Mouse (Mus musculus) forebrain, embryonic 16.5 days (tissue): ENCODE measurements around the gene Oas2. TPM values are rescaled to one million over a fixed set of nuclear protein-coding genes. Genes with fewer than 3 reads are reported as not detected.

Experiments
- ATAC-seq: fragments of 200-750 bp; cut with Nextera tagmentation; 2 replicates; pipeline ENCODE4 v1.8.0; 2017; ENCODE audit warnings: mild to moderate bottlenecking, moderate library complexity
- H3K27ac ChIP-seq: fragments of 300-500 bp; sonication (generic); 2 replicates; pipeline ENCODE4 v1.5.1; 2014; ENCODE audit warnings: low read length, control low read depth
- H3K27me3 ChIP-seq: fragments of 300-500 bp; sonication (generic); replicated peaks from 2 replicates; pipeline ENCODE4 v1.6.1; 2014; ENCODE audit warnings: low read length; ENCODE audit not compliant: control insufficient read depth, insufficient read depth
- H3K36me3 ChIP-seq: fragments of 300-500 bp; sonication (generic); 2 replicates; pipeline ENCODE4 v1.6.1; 2014; ENCODE audit not compliant: control insufficient read depth, insufficient read depth
- H3K4me1 ChIP-seq: fragments of 300-500 bp; sonication (generic); replicated peaks from 2 replicates; pipeline ENCODE4 v1.6.1; 2014; ENCODE audit warnings: low read length; ENCODE audit not compliant: control insufficient read depth, insufficient read depth
- H3K4me2 ChIP-seq: fragments of 300-500 bp; sonication (generic); 2 replicates; pipeline ENCODE4 v1.6.1; 2014; ENCODE audit warnings: mild to moderate bottlenecking, low read length, control low read depth
- H3K4me3 ChIP-seq: fragments of 300-500 bp; sonication (generic); replicated peaks from 2 replicates; pipeline ENCODE4 v1.5.1; 2014; ENCODE audit warnings: mild to moderate bottlenecking, low read length, control low read depth
- H3K9ac ChIP-seq: fragments of 300-500 bp; sonication (generic); replicated peaks from 2 replicates; pipeline ENCODE4 v1.6.1; 2014; ENCODE audit warnings: low read depth, low read length, control low read depth
- H3K9me3 ChIP-seq: fragments of 300-500 bp; sonication (generic); 2 replicates; pipeline ENCODE4 v1.6.1; 2016; ENCODE audit warnings: low read length; ENCODE audit not compliant: control insufficient read depth
- WGBS: fragments of 180-500 bp; shearing (Covaris S2); extraction: QIAGEN DNeasy Blood & Tissue Kit; methylation state at CpG from one replicate; pipeline ENCODE4 v1.1.7; 2014; 5-methylcytosine and 5-hydroxymethylcytosine counted together
- polyA plus RNA-seq: library from polyadenylated mRNA; unstranded; fragments of >200 nt; fragmentation: Nextera tagmentation; extraction: Ambion mirVana; gene quantifications from 2 replicates; pipeline ENCODE4 v1.2.1, GENCODE M21; 2015

Oas2 gene
- polyA plus RNA-seq, 1 experiment from 2014 or later, result 0.27 TPM

- Histone ChIP-seq H3K9me3 (no peaks in the 10 kb centered on the region), H3K4me1 (peaks cover 4% of the 10 kb centered on the region), H3K4me2 (no peak overlapping the region), H3K36me3 (no peaks in the 10 kb centered on the region), H3K9ac (no peak overlapping the region), H3K4me3 (no peak overlapping the region), H3K27me3 (no peaks in the 10 kb centered on the region), H3K27ac (no peak overlapping the region)
- ATAC-seq, result no peak
- WGBS, result 27% methylated on average over 4 of the region's 4 CpGs
Observed at GRCm38 (mm10) chr5:120742125-120742524, 7.5 kb downstream of the Oas2 start.

GRCm38 (mm10) chr5:120734380-120734990 lies 15.2 kb downstream of the Oas2 start:
- Histone ChIP-seq H3K9me3 (no peaks in the 10 kb centered on the region), H3K4me2 (no peak overlapping the region), H3K36me3 (no peaks in the 10 kb centered on the region), H3K9ac (no peak overlapping the region), H3K27ac (no peak overlapping the region), H3K4me1 (peaks cover under 1% of the 10 kb centered on the region), H3K4me3 (no peak overlapping the region), H3K27me3 (no peaks in the 10 kb centered on the region)
- 65% methylated on average over 14 of the region's 14 CpGs for WGBS
- no peak for ATAC-seq

- Histone ChIP-seq H3K27ac (no peak overlapping the region), H3K4me3 (no peak overlapping the region), H3K4me2 (no peak overlapping the region), H3K36me3 (no peaks in the 10 kb centered on the region), H3K9ac (no peak overlapping the region), H3K4me1 (peaks cover 5% of the 10 kb centered on the region), H3K9me3 (no peaks in the 10 kb centered on the region), H3K27me3 (no peaks in the 10 kb centered on the region)
- WGBS, result 97% methylated on average over 3 of the region's 3 CpGs
- no peak for ATAC-seq
Observed at GRCm38 (mm10) chr5:120733696-120734095, 16.0 kb downstream of the Oas2 start.

- WGBS, result 40% methylated on average over 1 of the region's 1 CpGs
- ATAC-seq, result no peak
- Histone ChIP-seq H3K9ac (no peak overlapping the region), H3K36me3 (no peaks in the 10 kb centered on the region), H3K4me3 (no peak overlapping the region), H3K9me3 (no peaks in the 10 kb centered on the region), H3K4me2 (no peak overlapping the region), H3K27ac (no peak overlapping the region), H3K27me3 (no peaks in the 10 kb centered on the region), H3K4me1 (peaks cover 5% of the 10 kb centered on the region)
Observed at GRCm38 (mm10) chr5:120732740-120733139, 16.9 kb downstream of the Oas2 start.

- Histone ChIP-seq H3K9me3 (no peaks in the 10 kb centered on the region), H3K27me3 (no peaks in the 10 kb centered on the region), H3K36me3 (no peaks in the 10 kb centered on the region), H3K4me1 (peaks cover 5% of the 10 kb centered on the region), H3K27ac (no peak overlapping the region), H3K9ac (no peak overlapping the region), H3K4me3 (no peak overlapping the region), H3K4me2 (no peak overlapping the region)
- ATAC-seq, result peak; percentile 50; the same call in 1 of the 2 replicates
- WGBS, result 26% methylated on average over 10 of the region's 10 CpGs
Observed at GRCm38 (mm10) chr5:120729319-120729718, 20.3 kb downstream of the Oas2 start.

- H3K9ac ChIP-seq, result no peak overlapping the region
- no peak overlapping the region for H3K4me3 ChIP-seq
- H3K27ac ChIP-seq, result no peak overlapping the region
- no peak for ATAC-seq
- H3K4me1 ChIP-seq, result peaks cover 5% of the 10 kb centered on the region
- H3K27me3 ChIP-seq, result no peaks in the 10 kb centered on the region
- 52% methylated on average over 12 of the region's 12 CpGs for WGBS
- H3K9me3 ChIP-seq, result no peaks in the 10 kb centered on the region
- no peak overlapping the region for H3K4me2 ChIP-seq
- no peaks in the 10 kb centered on the region for H3K36me3 ChIP-seq
Observed at GRCm38 (mm10) chr5:120725811-120726455, 23.7 kb downstream of the Oas2 start.

- H3K27ac ChIP-seq, result no peak overlapping the region
- no peak overlapping the region for H3K4me2 ChIP-seq
- no peak for ATAC-seq
- H3K4me3 ChIP-seq, result no peak overlapping the region
- H3K36me3 ChIP-seq, result no peaks in the 10 kb centered on the region
- 59% methylated on average over 7 of the region's 7 CpGs for WGBS
- H3K4me1 ChIP-seq, result 0 out of 2 replicates have a peak, but pooled peaks cover 3% of the 10 kb centered on the region
- no peaks in the 10 kb centered on the region for H3K27me3 ChIP-seq
- no peak overlapping the region for H3K9ac ChIP-seq
- H3K9me3 ChIP-seq, result no peaks in the 10 kb centered on the region
Observed at GRCm38 (mm10) chr5:120721005-120721404, 28.6 kb downstream of the Oas2 start.

- H3K9ac ChIP-seq, result no peak overlapping the region
- ATAC-seq, result no peak
- H3K4me3 ChIP-seq, result no peak overlapping the region
- no peaks in the 10 kb centered on the region for H3K36me3 ChIP-seq
- H3K4me1 ChIP-seq, result peaks cover 6% of the 10 kb centered on the region; the same call in 1 of the 2 replicates
- no peaks in the 10 kb centered on the region for H3K9me3 ChIP-seq
- no peak overlapping the region for H3K4me2 ChIP-seq
- WGBS, result 53% methylated on average over 14 of the region's 15 CpGs
- no peaks in the 10 kb centered on the region for H3K27me3 ChIP-seq
- no peak overlapping the region for H3K27ac ChIP-seq
Observed at GRCm38 (mm10) chr5:120718600-120719378, 30.9 kb downstream of the Oas2 start.

GRCm38 (mm10) chr5:120717136-120717535 lies 32.5 kb downstream of the Oas2 start:
- no peaks in the 10 kb centered on the region for H3K27me3 ChIP-seq
- H3K4me3 ChIP-seq, result no peak overlapping the region
- no peak overlapping the region for H3K27ac ChIP-seq
- no peaks in the 10 kb centered on the region for H3K9me3 ChIP-seq
- 63% methylated on average over 10 of the region's 10 CpGs for WGBS
- no peak for ATAC-seq
- H3K36me3 ChIP-seq, result no peaks in the 10 kb centered on the region
- H3K4me2 ChIP-seq, result no peak overlapping the region
- peaks cover 7% of the 10 kb centered on the region for H3K4me1 ChIP-seq
- no peak overlapping the region for H3K9ac ChIP-seq
